Mouse (Mus musculus) liver, embryonic 16.5 days (tissue): ENCODE measurements around the gene Slc7a7. TPM values are rescaled to one million over a fixed set of nuclear protein-coding genes. Genes with fewer than 3 reads are reported as not detected.
A peak's percentile ranks its signal among the peaks of the same experiment; 100 is the strongest.
"Not testable (repeated sequence)": the region's sequence is repeated elsewhere in the genome, so short reads cannot be mapped to it uniquely, and the experiment has no call there.

Experiments used
- ATAC-seq: fragments of 200-750 bp; cut with Nextera tagmentation; 2 replicates; pipeline ENCODE4 v1.8.0; 2017; ENCODE audit warnings: low read depth, mild to moderate bottlenecking, moderate number of reproducible peaks, moderate library complexity
- H3K27ac ChIP-seq: fragments of 300-500 bp; sonication (generic); 2 replicates; pipeline ENCODE4 v1.5.1; 2014; ENCODE audit warnings: mild to moderate bottlenecking, low read length
- H3K27me3 ChIP-seq: fragments of 300-500 bp; sonication (generic); 2 replicates; pipeline ENCODE4 v1.6.1; 2014; ENCODE audit warnings: low read depth, low read length, mixed read lengths; ENCODE audit not compliant: control insufficient read depth, insufficient read depth
- H3K36me3 ChIP-seq: fragments of 300-500 bp; sonication (generic); 2 replicates; pipeline ENCODE4 v1.6.1; 2014; ENCODE audit warnings: mild to moderate bottlenecking; ENCODE audit not compliant: control insufficient read depth, insufficient read depth
- H3K4me1 ChIP-seq: fragments of 300-500 bp; sonication (generic); 2 replicates; pipeline ENCODE4 v1.6.1; 2014; ENCODE audit warnings: low read depth, low read length, mixed read lengths; ENCODE audit not compliant: control insufficient read depth
- H3K4me2 ChIP-seq: fragments of 300-500 bp; sonication (generic); 2 replicates; pipeline ENCODE4 v1.6.1; 2014; ENCODE audit warnings: low read depth, low read length, mixed read lengths
- H3K4me3 ChIP-seq: fragments of 300-500 bp; sonication (generic); 2 replicates; pipeline ENCODE4 v1.5.1; 2014; ENCODE audit warnings: low read depth, mild to moderate bottlenecking, low read length
- H3K9ac ChIP-seq: fragments of 300-500 bp; sonication (generic); 2 replicates; pipeline ENCODE4 v1.6.1; 2014; ENCODE audit warnings: low read depth, low read length
- H3K9me3 ChIP-seq: fragments of 300-500 bp; sonication (generic); replicated peaks from 2 replicates; pipeline ENCODE4 v1.6.1; 2016; ENCODE audit warnings: low read length; ENCODE audit not compliant: control insufficient read depth
- WGBS: fragments of 180-500 bp; shearing (Covaris S2); extraction: QIAGEN DNeasy Blood & Tissue Kit; methylation state at CpG from one replicate; pipeline ENCODE4 v1.1.7; 2014; ENCODE audit not compliant: insufficient replicate concordance; 5-methylcytosine and 5-hydroxymethylcytosine counted together
- polyA plus RNA-seq: library from polyadenylated mRNA; unstranded; fragments of >200 nt; fragmentation: Nextera tagmentation; extraction: Ambion mirVana; gene quantifications from 2 replicates; pipeline ENCODE4 v1.2.1, GENCODE M21; 2015

The Slc7a7 gene
- polyA plus RNA-seq, 1 experiment from 2014 or later = 10.5 TPM

DNA sequence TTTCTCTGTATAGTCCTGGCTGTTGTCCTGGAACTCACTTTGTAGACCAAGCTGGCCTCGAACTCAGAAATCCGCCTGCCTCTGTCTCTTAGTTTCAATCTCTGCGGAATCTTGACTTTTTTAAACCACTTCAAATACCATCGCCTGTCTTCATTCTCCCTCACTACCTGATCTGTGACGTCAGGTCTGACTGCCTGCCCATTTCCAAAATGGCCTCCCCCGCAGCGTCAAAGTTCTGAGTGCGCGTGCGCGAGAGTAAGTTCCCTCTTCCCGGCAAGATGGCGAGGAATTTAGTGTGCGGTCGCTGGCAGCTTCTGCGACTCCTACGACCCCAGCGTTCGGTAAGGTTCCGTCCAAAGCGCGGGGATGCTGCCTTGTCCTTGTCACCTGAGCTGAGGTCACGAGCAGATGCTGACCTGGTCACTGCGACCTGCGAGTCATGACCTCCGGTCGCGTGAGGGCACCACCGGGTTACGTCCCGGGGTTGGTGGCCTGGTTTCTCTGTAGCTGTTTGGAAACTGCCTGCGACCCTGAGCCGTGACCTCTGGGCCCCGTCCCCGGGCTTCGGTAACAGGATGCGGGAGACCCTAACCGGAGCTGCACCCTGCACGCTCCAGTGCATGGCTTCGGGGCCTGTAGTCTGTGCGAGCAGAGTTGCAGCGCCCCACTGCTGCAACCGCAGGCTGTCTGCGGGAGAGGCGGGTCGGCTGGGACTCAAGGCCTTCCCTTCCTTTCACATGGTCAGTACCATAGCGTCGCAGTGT, 56.8 kb downstream of the Slc7a7 start, which contains the start of gene Oxa1l:
Gene Oxa1l (plus strand): TSS at position 258 of the 764 bp plus-strand sequence.
- peaks cover 7% of the 10 kb centered on the region for H3K4me1 ChIP-seq
- no peaks in the 10 kb centered on the region for H3K9me3 ChIP-seq
- H3K27ac ChIP-seq = peak within 1 kb of the TSS; percentile 54
- H3K4me2 ChIP-seq = peak within 1 kb of the TSS; percentile 92
- WGBS = under 1% methylated on average over 48 of the region's 48 CpGs
- H3K9ac ChIP-seq = peak within 1 kb of the TSS; percentile 91
- no peaks in the 10 kb centered on the region for H3K36me3 ChIP-seq
- no peaks in the 10 kb centered on the region for H3K27me3 ChIP-seq
- peak; percentile 82 for ATAC-seq
- peak within 1 kb of the TSS; percentile 83 for H3K4me3 ChIP-seq

DNA sequence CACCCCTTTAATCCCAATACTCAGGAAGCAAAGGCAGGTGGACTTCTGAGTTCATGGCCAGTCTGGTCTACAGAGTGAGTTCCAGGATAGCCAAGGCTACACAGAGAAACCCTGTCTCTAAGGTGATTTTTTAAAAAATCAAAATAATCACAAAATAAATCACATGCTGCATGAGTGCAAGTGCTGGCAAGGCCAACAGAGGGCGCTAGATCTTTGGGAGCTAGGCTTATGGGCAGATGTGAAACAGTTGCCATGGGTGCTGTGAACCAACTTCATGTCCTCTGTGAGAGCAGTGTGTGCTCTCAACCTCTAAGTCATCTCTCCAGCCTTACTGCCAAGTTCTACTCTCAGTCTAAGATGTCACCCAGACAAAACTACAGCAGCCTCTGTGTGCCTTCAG, 63.2 kb downstream of the Slc7a7 start:
- Histone ChIP-seq H3K4me2 (no peak overlapping the region), H3K4me3 (no peak overlapping the region), H3K27me3 (no peaks in the 10 kb centered on the region), H3K9ac (no peak overlapping the region), H3K27ac (no peak overlapping the region), H3K36me3 (no peaks in the 10 kb centered on the region), H3K9me3 (no peaks in the 10 kb centered on the region), H3K4me1 (no peaks in the 10 kb centered on the region)
- no peak for ATAC-seq
- 36% methylated on average over 1 of the region's 1 CpGs for WGBS

DNA sequence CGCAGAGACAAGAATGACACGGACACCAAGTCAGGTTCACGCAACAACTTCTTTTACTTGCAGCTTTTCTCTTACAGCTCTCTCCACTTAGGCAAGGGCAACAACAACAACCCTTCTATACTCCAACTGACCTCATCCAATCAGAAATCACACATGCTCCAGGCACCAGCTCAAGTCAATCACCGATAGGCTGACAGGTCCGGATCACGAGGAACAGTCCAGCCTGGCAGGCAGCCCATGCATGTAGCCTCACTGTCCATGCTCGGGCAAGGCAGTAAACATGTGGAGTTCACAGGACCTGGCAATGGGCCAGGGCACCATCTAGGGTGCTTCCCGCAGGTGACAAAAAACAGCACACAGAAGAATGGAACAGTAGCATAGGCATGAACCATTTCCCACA, 65.3 kb downstream of the Slc7a7 start:
- 72% methylated on average over 8 of the region's 8 CpGs for WGBS

DNA sequence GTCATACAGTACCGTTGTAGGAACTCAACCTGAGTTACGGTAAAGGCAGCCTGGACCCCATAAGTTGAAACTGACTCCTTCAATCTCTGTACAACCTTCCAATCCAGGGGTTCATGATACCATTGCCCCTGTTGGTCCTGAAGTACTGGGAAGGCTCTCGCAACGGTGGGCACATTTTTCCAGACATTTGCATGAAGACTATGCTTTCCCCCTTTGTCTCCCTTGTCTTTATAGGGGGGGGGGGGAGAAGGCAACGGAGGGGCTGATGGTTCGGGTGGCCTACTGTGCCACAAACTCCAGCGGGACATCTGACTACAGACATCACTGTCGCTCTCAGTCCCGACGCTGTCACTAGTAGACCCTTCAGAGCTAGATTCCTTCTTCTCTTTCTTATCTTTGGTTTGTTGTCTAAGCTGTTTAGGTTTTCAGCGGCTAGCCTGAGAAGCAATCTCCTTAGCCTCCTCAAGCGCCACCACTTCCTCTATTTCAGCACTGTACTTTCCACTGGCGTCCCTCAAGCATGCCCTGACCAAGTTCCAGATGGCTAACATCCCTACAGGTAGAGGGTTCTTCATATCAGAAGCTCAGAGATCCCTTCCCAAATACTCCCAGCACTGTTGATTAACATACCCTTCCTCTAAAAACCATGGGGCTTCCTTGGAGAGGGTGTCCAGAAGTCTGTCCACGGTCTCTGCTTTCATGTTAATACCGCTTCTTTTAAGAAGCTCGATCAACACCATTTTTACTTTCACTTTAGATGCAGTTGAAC, 66.6 kb downstream of the Slc7a7 start:
- WGBS = 59% methylated on average over 16 of the region's 16 CpGs
- ATAC-seq, H3K36me3 ChIP-seq, H3K4me2 ChIP-seq, H3K9me3 ChIP-seq, H3K9ac ChIP-seq, H3K4me3 ChIP-seq, H3K27me3 ChIP-seq, H3K4me1 ChIP-seq, H3K27ac ChIP-seq: not testable (repeated sequence)

More for the DNA sequence above, 65.3 kb downstream of the Slc7a7 start:
- Histone ChIP-seq H3K27ac (no peak overlapping the region), H3K9ac (no peak overlapping the region), H3K27me3 (no peaks in the 10 kb centered on the region), H3K4me1 (no peaks in the 10 kb centered on the region), H3K36me3 (no peaks in the 10 kb centered on the region), H3K9me3 (no peaks in the 10 kb centered on the region), H3K4me2 (no peak overlapping the region), H3K4me3 (no peak overlapping the region)
- ATAC-seq = no peak

DNA sequence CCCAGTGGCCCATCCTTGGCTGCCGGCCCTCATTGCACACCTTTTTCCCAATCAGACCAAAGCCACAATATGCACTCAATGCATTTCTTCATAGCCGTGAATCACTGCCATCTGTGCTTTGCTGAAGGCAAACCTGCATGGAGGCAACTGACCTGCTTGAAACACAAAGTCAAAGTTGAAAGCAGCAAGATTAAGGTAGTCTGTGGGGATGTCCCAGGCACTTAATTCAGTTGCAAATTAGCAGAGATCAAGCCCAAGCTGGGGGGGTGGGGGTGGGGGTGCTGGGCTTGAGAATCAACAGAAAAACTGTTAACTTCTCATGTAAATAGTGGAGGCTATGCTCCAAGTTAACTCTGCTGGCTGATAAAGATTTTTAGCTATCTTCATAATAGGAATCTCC, 75.8 kb downstream of the Slc7a7 start:
- not testable (repeated sequence) for H3K27ac ChIP-seq, H3K9ac ChIP-seq, H3K4me2 ChIP-seq, H3K4me3 ChIP-seq, H3K36me3 ChIP-seq, H3K27me3 ChIP-seq, ATAC-seq, H3K9me3 ChIP-seq, H3K4me1 ChIP-seq
- WGBS = 46% methylated on average over 2 of the region's 2 CpGs

DNA sequence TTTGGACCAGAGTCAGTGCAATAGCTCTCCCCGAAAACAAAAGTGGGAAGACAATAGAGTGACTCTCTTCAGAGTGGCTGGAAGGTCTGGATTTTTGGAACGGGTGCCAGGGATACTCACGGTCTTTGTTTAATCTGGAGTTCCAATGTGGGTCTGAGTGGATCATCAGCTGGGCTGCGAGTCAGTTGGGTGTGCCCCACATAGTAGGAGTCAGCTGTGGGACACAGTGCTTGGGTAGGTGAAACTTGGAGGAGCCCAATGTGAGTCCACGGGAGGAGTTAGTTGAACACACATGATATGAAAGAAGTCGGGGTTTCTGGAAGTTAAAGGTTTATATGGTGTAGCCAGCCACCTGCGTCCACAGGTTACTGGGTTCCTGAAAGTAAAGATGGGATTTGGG, 76.7 kb downstream of the Slc7a7 start:
- Histone ChIP-seq H3K4me1 (no peaks in the 10 kb centered on the region), H3K4me2 (no peak overlapping the region), H3K4me3 (no peak overlapping the region), H3K27ac (no peak overlapping the region), H3K9ac (no peak overlapping the region), H3K27me3 (no peaks in the 10 kb centered on the region), H3K36me3 (no peaks in the 10 kb centered on the region), H3K9me3 (no peaks in the 10 kb centered on the region)
- ATAC-seq = no peak
- WGBS = 58% methylated on average over 7 of the region's 7 CpGs

DNA sequence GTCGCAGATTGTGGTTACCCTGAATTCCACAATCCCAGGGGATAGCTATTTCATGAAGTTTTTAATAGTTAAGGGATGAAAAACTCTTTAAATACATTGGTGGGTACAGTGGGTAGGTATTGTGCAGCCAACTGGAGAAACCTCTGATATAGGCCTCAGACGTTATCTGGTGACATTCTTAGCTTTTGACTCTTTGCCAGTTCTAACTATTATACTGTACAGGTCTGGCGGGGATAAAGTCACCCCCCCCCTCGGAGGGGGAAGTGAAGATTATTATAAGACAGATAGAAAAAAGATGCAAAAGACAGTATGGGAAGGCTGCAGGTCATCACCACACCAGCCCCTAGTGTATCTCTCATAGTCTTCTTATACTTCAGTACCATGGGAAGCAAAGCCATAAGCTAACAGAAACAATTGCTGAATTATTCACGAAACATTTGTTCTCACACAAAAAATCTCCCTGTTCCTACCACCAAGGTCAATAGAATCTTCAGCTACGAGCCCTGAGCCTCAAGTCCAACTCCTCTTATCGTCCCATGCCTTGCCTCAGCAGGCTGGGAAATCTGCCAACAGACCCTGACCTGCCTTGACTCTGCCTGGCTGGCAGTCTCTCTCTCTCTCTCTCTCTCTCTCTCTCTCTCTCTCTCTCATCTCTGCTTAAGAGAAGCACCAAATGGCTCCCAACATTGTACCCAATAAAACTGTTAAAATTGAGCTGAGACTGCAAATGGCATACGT, 84.0 kb downstream of the Slc7a7 start:
- Histone ChIP-seq H3K4me2 (no peak overlapping the region), H3K9ac (no peak overlapping the region), H3K27ac (no peak overlapping the region), H3K4me3 (no peak overlapping the region), H3K36me3 (no peaks in the 10 kb centered on the region), H3K27me3 (no peaks in the 10 kb centered on the region), H3K9me3 (no peaks in the 10 kb centered on the region), H3K4me1 (no peaks in the 10 kb centered on the region)
- ATAC-seq = no peak
- WGBS = 43% methylated on average over 8 of the region's 8 CpGs

DNA sequence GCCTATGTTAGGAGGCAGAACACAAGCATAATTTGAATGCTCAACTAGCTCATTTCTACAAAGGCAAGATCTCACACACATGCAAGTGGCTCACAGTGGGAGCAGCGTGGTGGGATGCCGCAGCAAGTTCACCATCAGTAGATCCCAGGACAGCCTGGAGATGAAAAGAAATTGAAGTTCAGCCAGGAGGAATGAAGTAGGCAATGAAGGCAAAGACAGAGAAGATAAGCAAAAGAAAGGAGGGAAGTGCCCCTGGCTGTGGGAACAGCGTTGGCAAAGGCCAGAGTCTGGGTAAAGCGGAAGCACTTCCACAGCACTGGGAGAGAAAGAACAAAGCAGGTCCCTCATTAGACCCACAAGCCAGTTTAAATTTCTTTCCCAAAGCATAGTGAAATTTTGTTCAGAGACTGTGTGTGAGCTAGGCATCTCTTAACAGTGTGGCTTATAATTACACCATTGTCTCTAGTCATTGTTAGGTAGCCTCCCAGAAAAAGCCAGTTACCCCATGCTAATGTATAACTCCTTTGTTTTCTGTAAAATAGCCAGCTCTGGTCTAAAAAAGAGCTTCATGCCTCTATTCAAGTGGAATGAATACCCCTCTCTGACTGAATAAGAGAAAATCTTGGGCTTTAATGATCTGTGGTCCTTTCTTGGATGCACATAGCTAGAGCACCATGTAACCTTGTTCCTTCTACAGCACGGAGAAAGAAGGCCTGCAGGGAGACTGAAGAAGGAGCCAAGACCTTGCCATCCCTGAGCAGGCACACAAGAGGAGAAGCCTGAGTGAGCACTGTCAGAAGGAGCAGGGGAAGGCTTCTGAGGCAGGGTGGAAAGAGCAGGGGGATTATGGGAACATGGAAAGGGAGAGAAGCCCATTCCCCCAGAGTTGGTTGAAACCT, 85.2 kb downstream of the Slc7a7 start:
- H3K4me1 ChIP-seq = no peaks in the 10 kb centered on the region
- no peaks in the 10 kb centered on the region for H3K9me3 ChIP-seq
- 68% methylated on average over 5 of the region's 5 CpGs for WGBS
- H3K4me3 ChIP-seq = no peak overlapping the region
- no peak overlapping the region for H3K4me2 ChIP-seq
- ATAC-seq = no peak
- no peak overlapping the region for H3K9ac ChIP-seq
- no peaks in the 10 kb centered on the region for H3K27me3 ChIP-seq
- no peak overlapping the region for H3K27ac ChIP-seq
- no peaks in the 10 kb centered on the region for H3K36me3 ChIP-seq
